Mouse (Mus musculus) testis, adult 2 months (tissue): Measurements from ENCODE around the gene Tdrkh. TPM values are rescaled to one million over a fixed set of nuclear protein-coding genes. Genes with fewer than 3 reads are reported as not detected.

Experiments used
- H3K27ac ChIP-seq: fragments of 200-500 bp; 2 replicates; pipeline ENCODE4 v1.5.1; 2012; ENCODE audit warnings: low read depth, low read length; ENCODE audit not compliant: control insufficient read depth, insufficient read depth
- H3K27me3 ChIP-seq: fragments of 200-500 bp; 2 replicates; pipeline ENCODE4 v1.6.1; 2012; ENCODE audit warnings: mild to moderate bottlenecking, low read length, moderate library complexity; ENCODE audit not compliant: control insufficient read depth, insufficient read depth
- H3K36me3 ChIP-seq: fragments of 200-500 bp; 2 replicates; pipeline ENCODE4 v1.6.1; 2012; ENCODE audit warnings: mild to moderate bottlenecking, low read length; ENCODE audit not compliant: control insufficient read depth, insufficient read depth
- H3K4me1 ChIP-seq: fragments of 200-500 bp; 2 replicates; pipeline ENCODE4 v1.6.1; 2012; ENCODE audit warnings: low read length; ENCODE audit not compliant: control insufficient read depth, insufficient read depth
- H3K4me3 ChIP-seq: fragments of 200-500 bp; 2 replicates; pipeline ENCODE4 v1.5.1; 2012; ENCODE audit warnings: low read depth, mild to moderate bottlenecking, low read length, moderate library complexity, mixed read lengths; ENCODE audit not compliant: control insufficient read depth
- CTCF ChIP-seq: fragments of 200-500 bp; IDR thresholded peaks from 2 replicates; pipeline ENCODE4 v1.5.1; 2012; ENCODE audit warnings: low read depth, mild to moderate bottlenecking, inconsistent platforms, low read length, moderate library complexity; ENCODE audit not compliant: control insufficient read depth, insufficient read depth, insufficient replicate concordance
- POLR2A ChIP-seq: fragments of 200-500 bp; IDR thresholded peaks from 2 replicates; pipeline ENCODE4 v1.6.1; 2012; ENCODE audit warnings: low read depth, mild to moderate bottlenecking, inconsistent platforms, low read length, moderate library complexity; ENCODE audit not compliant: control insufficient read depth
- polyA plus RNA-seq: library from polyadenylated mRNA; depleted of rRNA; stranded (reverse); fragments of >200 nt; gene quantifications from 2 replicates; pipeline ENCODE4 v1.2.3, GENCODE M21; 2012

Gene Tdrkh
- polyA plus RNA-seq, 1 experiment = 8.9 TPM

GRCm38 (mm10) chr3:94459834-94460233 lies 46.8 kb downstream of the Tdrkh start:
- Histone ChIP-seq H3K4me3 (no peak overlapping the region), H3K27me3 (no peaks in the 10 kb centered on the region), H3K36me3 (no peaks in the 10 kb centered on the region), H3K27ac (no peak overlapping the region), H3K4me1 (peaks cover 5% of the 10 kb centered on the region)
- TF ChIP-seq CTCF = no peak
- no peak for TF ChIP-seq POLR2A

- TF ChIP-seq POLR2A (no peak), CTCF (no peak)
- Histone ChIP-seq H3K27ac (no peak overlapping the region), H3K4me3 (no peak overlapping the region), H3K27me3 (no peaks in the 10 kb centered on the region), H3K4me1 (no peaks in the 10 kb centered on the region), H3K36me3 (no peaks in the 10 kb centered on the region)
Observed at GRCm38 (mm10) chr3:94463926-94464578, 51.0 kb downstream of the Tdrkh start.

- Histone ChIP-seq H3K4me1 (no peaks in the 10 kb centered on the region), H3K27me3 (no peaks in the 10 kb centered on the region), H3K4me3 (no peak overlapping the region), H3K27ac (no peak overlapping the region), H3K36me3 (no peaks in the 10 kb centered on the region)
- TF ChIP-seq POLR2A (no peak), CTCF (no peak)
Observed at GRCm38 (mm10) chr3:94465632-94466430, 52.8 kb downstream of the Tdrkh start.

GRCm38 (mm10) chr3:94468931-94469330 lies 55.9 kb downstream of the Tdrkh start:
- Histone ChIP-seq H3K36me3 (no peaks in the 10 kb centered on the region), H3K4me1 (peaks cover 7% of the 10 kb centered on the region), H3K4me3 (no peak overlapping the region), H3K27me3 (no peaks in the 10 kb centered on the region), H3K27ac (no peak overlapping the region)
- TF ChIP-seq POLR2A (no peak), CTCF (no peak)

GRCm38 (mm10) chr3:94472447-94473114 lies 59.5 kb downstream of the Tdrkh start:
- TF ChIP-seq CTCF (no peak), POLR2A (no peak; the same call in 1 of the 2 replicates)
- Histone ChIP-seq H3K36me3 (no peaks in the 10 kb centered on the region), H3K4me1 (peaks cover 7% of the 10 kb centered on the region), H3K27me3 (no peaks in the 10 kb centered on the region), H3K4me3 (peak overlapping the region; percentile 91), H3K27ac (peak overlapping the region; percentile 65; the same call in 1 of the 2 replicates)

GRCm38 (mm10) chr3:94473115-94473505 lies 60.0 kb downstream of the Tdrkh start:
- Histone ChIP-seq H3K27ac (peak overlapping the region; percentile 60; the same call in 1 of the 2 replicates), H3K4me1 (peaks cover 7% of the 10 kb centered on the region), H3K4me3 (peak overlapping the region; percentile 91), H3K36me3 (no peaks in the 10 kb centered on the region), H3K27me3 (no peaks in the 10 kb centered on the region)
- TF ChIP-seq POLR2A (no peak), CTCF (no peak)

- peaks cover 7% of the 10 kb centered on the region for H3K4me1 ChIP-seq
- H3K27ac ChIP-seq = no peak overlapping the region
- H3K4me3 ChIP-seq = peak overlapping the region; percentile 64
- H3K36me3 ChIP-seq = no peaks in the 10 kb centered on the region
- H3K27me3 ChIP-seq = no peaks in the 10 kb centered on the region
- no peak for TF ChIP-seq CTCF
- TF ChIP-seq POLR2A = no peak
Observed at GRCm38 (mm10) chr3:94473567-94474232, 60.6 kb downstream of the Tdrkh start.
